Mouse (Mus musculus): ENCODE measurements at regions not wholly inside any gene's neighbourhood (a gene's known extent, or its start where the extent isn't known, plus 50 kb on each side); places are given as distances from the start of the nearest gene placed in this dataset.

DNA sequence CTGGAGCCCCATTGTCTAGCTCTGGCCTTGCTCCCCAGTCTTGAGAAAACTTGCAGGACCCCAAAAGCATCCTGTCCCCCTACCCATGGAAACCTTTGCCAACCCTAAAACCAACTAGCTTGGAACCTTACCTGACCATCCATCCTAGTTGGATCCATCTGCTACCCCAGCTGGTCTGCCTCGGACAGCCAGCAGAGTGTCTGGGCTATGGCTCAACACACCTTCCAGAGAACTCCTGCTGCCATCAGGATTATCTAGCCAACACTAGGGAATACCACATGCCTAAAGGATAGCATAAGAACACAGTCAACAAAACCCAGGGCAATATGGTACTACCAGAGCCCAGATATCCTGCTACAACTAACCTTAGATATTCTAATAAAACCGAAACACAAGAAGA lies 227.9 kb upstream of the Api5 start:
- Histone ChIP-seq H3K9me3 (ENCODE audit: control insufficient read depth, low read length) (no peaks in the 10 kb centered on the region), H3K4me1 (replicated peaks; ENCODE audit: control insufficient read depth, insufficient read depth) (no peaks in the 10 kb centered on the region), H3K4me2 (replicated peaks; ENCODE audit: low read depth) (no peak overlapping the region), H3K4me3 (ENCODE audit: low read depth, low read length) (no peak overlapping the region), H3K27me3 (ENCODE audit: control insufficient read depth, insufficient read depth, low read length) (no peaks in the 10 kb centered on the region), H3K36me3 (ENCODE audit: control insufficient read depth, insufficient read depth, low read length) (no peaks in the 10 kb centered on the region), H3K9ac (ENCODE audit: low read length) (no peak overlapping the region), H3K27ac (replicated peaks) (no peak overlapping the region)
- DNase-seq (ENCODE audit: low spot score), result no peak
- 93% methylated on average over 2 of the region's 2 CpGs for WGBS
- ATAC-seq (ENCODE audit: low FRiP score, low TSS enrichment), result no peak
- no peak for TF ChIP-seq CTCF (IDR thresholded peaks at IDR 0.05; ENCODE audit: low read depth)
- no peak for TF ChIP-seq EP300 (optimal IDR thresholded peaks at IDR 0.05)

- WGBS, result 76% methylated on average over 8 of the region's 8 CpGs
- no peak overlapping the region for H3K4me2 ChIP-seq (replicated peaks; ENCODE audit: low read depth)
Observed at GRCm38 (mm10) chr2:94658426-94658825, 220.5 kb upstream of the Api5 start.

More at GRCm38 (mm10) chr2:94658426-94658825, 220.5 kb upstream of the Api5 start:
- Histone ChIP-seq H3K4me1 (replicated peaks; ENCODE audit: control insufficient read depth, insufficient read depth) (no peaks in the 10 kb centered on the region), H3K27ac (replicated peaks) (no peak overlapping the region), H3K27me3 (ENCODE audit: control insufficient read depth, insufficient read depth, low read length) (no peaks in the 10 kb centered on the region), H3K4me3 (ENCODE audit: low read depth, low read length) (no peak overlapping the region), H3K9ac (ENCODE audit: low read length) (no peak overlapping the region), H3K9me3 (ENCODE audit: control insufficient read depth, low read length) (no peaks in the 10 kb centered on the region), H3K36me3 (ENCODE audit: control insufficient read depth, insufficient read depth, low read length) (no peaks in the 10 kb centered on the region)
- ATAC-seq (ENCODE audit: low FRiP score, low TSS enrichment) (no peak), DNase-seq (ENCODE audit: low spot score) (no peak)
- TF ChIP-seq EP300 (optimal IDR thresholded peaks at IDR 0.05), result no peak
- no peak for TF ChIP-seq CTCF (IDR thresholded peaks at IDR 0.05; ENCODE audit: low read depth)
